Mouse (Mus musculus) lung, adult 18-20 months (tissue): ENCODE measurements around the gene Thada.
"Not testable (repeated sequence)": the region's sequence is repeated elsewhere in the genome, so short reads cannot be mapped to it uniquely, and the experiment has no call there.

Source experiments
- DNase-seq, 2 experiments: peaks; one replicate each; pipeline ENCODE4 v3.0.0; 2022; ENCODE audit warnings: mixed read lengths in 2 of 2

Thada gene

DNA sequence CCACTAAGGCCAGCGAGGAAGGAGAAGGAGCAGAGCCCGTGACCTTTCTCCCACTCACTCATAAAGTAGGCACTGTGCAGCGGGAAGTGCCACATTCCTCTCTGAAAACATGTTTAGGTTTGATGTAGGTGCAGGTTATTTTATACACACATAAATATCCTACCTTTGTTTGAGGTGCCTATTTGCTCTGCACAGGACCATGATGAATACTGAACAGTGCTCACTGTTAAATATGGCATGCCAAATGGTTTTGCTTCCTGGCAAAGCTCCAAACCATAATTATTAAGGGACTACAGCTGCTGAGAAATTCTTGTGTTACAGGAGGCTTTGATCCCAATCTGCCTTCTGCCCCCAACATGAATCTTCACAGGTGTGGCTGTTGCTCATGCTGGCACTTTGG lies 259.8 kb downstream of the Thada start:
- no peak for DNase-seq

DNA sequence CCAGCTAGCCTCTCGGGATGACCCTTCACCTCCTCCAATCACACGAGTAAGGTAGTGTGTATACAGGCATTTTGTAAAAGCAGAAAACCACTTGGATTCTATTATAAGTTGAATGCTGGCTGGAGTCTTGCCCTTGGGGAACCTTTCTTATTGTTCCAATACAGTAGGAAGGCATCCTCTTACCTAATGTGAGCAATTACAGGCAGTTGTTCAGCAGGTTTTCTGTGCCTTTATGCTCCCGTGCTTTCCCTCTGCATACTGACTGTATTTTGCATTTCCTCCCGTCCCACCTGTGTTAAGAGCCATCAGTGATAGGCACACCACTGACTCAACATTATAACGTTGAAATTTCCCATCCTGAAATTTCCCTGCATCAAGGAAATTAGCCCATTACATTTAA lies 261.0 kb downstream of the Thada start:
- DNase-seq, result no peak

DNA sequence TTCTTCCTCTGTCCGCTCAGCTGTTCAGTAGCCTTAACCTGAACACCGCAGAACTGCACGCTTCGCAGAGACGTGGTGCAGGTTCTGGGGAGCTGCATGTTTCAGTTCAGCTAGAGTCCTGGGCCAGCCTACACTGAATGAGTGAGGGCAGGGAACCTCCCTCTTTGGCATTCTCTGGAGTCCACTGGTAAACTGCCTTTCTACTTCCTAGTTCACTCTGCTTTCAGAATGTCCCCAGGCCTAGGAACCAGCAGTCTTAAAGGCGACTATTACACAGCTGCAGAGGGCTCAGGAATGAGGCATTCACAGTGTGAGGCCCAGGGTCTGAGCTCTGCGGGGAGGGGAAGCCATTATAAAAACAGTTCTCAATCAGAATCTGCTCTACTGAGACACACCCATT lies 262.7 kb downstream of the Thada start:
- DNase-seq, result no peak

DNA sequence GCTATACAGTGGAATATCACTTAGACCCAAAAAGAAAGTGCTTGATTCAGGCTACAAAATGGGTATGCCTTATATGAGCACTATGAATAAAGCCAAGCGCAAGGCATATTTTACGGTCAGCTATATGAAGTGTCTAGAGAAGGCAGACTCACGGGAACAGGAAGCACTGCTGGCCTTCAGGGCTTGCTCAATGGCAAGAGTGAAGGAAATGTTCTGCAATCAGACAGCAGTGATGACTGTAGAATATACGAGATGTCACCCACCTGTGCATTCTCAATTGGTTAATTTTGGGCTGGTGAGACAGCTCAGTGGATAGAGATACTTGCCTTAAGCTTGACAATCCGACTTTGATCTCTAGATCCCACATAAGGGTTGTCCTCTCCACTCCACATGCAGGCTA lies 264.8 kb downstream of the Thada start:
- DNase-seq, result no peak

DNA sequence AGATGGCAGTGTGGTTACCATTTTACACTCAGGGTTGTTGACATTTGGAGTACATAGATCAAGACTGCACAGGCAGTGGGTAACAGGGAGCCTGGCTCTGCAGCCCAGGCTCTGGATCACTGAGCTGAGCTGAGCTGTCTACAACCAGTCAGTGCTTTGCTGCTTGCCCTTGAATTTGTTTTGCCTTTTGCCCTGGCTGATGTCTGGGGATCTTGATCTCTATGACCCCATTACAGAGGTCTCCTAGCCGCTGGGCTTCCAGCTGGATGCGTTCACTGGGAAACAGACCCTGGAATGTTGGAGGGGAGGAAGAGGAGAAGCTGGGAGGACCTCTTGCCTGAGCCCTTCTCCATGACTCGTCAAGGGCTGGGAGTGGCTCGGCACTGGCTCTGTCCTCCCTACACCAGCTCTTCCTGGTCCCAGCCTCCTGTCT lies 268.1 kb downstream of the Thada start:
- peak in 1 of 2 experiments; percentile 14 for DNase-seq

DNA sequence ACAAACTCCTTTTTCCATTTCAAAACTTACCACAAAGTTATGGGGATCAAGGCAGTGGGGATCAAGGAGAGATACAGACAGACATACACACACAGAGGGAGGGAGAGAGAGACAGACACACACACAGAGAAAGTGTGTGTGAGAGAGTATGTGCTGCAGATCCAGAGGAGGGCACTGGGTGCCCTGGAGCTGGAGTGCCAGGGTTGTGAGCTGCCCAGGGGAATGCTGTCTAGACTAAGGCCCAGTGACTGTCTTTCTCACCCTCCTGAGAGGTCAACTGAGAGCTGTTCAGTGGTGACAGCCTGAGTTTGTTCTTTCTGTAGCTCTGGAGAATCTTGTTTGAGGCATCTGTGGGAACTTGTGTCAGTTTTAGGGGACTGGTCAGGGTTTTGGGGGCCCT lies 269.7 kb downstream of the Thada start:
- DNase-seq, result no peak

DNA sequence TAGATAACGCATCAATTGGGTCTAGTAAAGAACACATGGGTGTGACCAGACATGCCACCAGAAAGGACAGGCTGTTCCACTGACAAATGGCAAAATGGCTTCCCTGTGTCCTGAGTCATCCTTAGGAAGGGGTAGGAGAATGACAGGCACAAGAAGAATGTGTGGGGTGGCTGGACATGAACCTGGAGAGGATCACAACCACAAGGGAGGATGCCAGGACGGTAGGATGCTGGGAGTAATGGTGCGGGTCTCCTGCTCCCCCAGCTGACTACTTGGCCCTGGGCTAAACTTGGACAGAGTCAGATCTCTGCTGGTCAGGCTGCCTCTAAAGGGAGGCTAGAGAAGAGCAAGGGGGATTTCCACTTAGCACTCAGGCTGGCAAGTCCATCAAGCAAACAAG lies 270.2 kb downstream of the Thada start:
- no peak for DNase-seq

DNA sequence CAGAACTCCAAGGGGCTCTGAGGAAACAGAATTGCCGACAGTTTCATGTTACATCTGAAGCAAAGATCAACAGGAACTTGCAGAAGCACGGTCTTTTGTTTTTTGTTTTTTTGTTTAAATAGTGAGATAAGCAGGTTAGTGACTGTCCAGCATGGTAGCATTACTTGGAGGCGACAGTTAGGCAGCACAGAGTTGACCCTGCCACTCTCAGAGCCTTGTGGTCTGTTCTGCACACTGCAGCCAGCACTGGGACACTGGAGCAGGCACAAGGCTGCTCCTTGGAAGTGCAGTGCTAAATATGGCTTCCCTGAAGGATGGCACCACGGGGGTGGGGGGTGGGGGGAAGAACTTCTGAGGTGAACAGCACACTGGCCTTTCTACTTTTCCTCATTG lies 271.0 kb downstream of the Thada start:
- DNase-seq, result peak in 1 of 2 experiments; percentile 2

DNA sequence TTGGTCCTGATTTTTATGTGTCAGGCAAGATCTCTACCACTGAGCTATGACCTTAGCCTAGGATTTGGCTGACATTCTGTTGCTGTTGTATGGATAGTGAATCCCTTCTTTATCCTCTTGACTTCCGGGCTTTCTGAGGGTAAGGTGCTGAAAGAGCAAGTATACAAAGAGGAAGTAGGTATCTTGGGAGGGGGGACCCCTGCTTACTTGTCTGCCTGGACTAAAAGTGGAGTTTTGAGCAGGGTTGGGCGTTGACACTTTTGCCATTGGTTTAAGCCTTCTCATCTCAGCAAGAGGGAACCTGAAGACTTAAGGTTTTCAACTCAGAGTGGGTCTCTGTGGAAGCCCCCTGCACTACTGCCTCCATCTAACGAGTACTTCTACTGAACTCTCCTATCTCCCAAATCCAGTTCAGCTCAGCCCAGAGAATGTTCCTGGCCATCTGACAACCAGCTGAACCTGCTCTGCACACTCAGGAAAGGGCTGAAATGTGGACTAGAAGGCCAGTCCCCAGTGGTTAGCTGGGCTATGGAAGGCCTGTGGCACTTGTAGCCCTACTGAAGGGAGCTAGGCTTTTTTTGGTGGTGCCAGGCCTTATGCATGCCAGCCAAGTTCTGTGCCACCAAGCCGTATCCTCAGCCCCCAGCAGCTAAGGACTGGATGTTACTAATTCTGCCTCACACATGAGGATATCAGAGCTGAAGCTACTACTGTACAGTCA lies 271.6 kb downstream of the Thada start:
- DNase-seq, result peak in 1 of 2 experiments; percentile 2

DNA sequence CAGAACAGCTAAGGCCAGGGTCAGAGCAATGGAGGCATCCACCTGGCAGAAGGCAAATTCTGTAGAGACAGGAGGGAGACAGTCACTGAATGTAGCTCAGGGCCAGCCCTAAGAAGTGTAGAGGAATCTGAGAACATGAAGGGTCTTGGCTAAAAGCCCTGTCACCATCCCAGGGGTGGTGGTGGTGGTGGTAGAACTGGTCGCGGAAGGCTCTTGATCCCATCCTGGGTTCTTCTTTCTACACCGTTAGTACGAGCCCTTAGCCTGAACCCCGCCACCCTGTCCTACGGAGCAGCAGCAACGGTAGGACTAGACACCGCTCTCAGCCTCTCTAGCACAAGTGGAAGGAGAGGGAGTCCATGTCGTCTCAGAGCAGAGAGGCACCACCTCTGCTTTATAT lies 272.6 kb downstream of the Thada start:
- DNase-seq, result peak in 1 of 2 experiments; percentile 2

DNA sequence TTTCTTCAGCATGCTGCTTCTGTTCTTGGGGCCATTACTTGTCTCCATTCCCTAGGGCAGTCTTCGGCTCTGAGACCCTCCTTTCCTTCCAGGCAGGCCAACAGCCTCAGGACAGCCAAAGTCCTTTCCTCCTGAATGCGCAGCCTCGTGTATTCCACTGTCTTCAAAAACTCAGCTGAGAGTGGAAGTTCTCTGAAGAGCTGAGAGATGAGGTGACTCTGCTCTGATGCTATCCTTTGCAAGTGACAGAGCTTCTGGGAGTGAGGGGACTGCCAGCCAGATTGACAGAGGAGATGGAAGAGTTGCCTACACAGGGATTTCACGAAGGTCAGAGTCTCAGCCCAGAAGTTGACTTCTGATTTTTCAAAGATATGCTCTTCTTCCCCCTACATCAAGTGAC lies 274.1 kb downstream of the Thada start:
- no peak for DNase-seq

DNA sequence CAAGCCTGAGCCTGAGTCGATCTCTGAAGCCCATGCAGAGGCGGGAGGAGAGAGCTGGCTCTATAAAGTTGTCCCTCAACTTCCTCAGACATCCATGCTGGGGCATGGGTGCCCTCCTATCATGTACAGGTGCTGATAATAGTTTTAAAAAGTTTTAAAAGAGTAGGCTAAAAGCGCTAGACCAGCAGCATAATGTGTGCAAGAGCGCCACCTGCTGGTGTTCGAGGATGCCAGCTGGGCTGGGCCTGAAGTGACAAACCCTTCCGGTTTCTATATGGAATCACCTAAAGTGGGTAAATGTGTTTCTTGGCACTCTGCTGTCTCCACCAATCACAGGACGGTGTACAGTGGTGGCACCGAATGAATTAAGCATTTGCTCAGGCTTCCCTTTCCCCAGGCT lies 275.1 kb downstream of the Thada start:
- peak; percentile 81 to 85 for DNase-seq

DNA sequence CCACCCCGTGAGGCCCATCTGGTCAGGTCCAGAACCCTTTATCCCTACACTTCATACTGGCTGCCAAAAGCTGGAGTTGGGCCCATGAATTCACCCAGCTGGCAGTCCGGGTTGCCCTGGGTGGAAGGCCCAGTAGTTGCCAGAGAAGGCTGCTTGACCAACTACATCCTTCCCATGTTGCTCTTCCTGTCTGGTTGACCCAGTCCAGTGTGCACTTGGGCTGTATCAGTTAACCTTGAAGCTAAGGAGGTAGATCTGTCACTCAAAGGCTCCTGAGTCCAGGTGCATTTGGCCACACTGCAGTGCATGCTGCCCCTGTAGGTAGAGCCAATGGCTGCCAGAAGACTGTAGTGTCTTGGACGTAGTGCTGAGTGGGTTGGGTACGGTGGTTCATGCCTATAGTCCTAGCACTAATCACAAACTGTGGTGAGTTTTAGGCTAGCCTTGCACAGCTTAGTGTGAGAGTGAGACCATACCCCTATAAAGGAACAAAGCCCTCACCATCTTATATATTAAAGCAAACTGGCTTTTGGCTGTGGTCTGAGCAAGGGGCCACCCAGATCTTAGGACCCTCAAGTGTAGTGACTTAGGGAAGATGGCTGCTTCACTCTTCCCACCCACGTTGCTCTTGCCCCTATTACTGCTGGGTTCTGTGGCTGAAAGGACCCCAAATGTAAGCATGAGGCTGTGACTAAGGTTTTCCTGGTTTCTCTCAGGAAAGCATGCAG lies 276.7 kb downstream of the Thada start:
- DNase-seq, result peak; percentile 29 to 37

DNA sequence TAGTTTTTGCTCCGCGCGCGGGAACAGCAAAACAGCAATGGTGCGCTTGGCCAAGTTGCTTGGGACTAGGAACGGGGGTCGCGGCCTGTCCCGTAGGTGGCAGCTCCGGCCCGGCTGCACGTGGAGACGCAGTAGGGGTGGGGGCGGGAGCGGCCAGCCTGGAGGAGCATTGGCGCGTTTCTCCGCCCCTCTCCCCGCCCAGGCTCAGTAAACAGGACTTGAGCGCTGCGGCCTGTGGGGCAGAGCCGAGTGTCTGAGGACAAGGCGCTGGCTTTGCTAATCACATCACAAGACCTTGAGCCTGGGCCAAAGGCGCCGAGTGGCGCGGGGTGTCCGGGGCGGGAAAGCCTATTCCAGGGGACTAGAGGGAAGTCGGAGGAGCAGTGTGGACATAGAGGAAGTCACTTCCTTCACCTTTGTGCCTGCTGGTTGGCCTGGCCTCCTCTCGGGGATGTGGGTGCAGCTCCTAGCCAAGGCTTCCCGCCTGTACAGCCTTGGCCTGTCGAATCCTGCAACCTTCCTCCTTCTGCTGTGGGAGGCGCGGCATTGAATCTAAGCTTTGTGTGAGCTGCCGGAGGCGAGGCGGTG lies 277.5 kb downstream of the Thada start:
- DNase-seq, result peak; percentile 98

DNA sequence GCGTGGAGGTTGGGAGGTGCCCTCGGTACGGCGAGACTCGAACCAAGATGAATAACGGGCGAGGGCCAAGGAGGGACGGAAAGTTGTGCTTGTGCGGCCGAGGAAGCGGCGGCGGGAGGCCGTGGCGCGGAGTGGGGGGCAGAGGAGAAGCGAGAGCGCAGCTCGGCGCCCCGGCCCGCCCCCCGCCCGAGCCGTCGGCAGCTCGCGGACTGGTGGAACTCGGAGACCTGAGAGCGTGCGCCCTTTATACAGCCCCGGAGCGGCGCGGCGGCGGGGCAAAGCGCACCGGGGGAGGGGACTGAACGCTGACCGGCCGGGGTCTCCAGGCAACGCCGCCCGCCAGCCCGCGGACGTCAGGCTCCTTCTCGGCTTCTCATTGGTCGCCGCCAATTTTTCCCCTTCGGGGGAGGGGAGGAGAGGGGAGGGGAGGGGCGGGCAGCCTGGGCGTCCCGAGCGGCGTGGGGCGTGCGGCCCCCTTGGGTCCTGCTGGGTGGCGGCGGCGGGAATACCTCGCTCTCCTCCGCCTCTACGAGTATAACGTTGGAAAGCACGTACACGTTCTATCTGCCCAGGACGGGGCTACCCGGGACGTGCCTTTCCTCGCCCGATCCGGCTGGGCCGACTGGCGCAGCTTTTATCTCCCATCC lies 278.2 kb downstream of the Thada start, which contains the start of gene Zfp36l2:
Zfp36l2 (minus strand) TSS at position 221 of the 647 bp plus-strand sequence.
- peak; percentile 96 to 97 for DNase-seq

DNA sequence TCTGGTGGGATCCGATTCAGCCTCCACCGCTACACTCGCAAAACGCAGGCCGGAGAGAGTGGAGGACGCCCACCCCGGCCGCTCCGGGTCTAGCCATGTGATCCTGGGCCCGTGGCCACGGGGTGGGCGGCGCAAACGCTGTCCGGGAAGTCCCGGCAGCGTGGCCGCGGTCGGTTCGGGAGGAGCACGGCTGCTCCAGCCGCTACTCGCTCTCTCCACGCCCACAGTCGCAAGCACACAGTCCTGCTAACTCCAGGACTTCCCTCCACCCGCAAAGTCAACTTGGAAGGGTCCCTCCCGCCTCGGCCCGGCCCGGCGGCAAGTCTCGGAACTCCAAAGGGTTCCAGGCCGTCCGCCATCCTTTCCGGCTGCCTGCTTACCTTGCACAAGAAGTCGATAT lies 278.7 kb downstream of the Thada start:
- DNase-seq, result not testable (repeated sequence)

DNA sequence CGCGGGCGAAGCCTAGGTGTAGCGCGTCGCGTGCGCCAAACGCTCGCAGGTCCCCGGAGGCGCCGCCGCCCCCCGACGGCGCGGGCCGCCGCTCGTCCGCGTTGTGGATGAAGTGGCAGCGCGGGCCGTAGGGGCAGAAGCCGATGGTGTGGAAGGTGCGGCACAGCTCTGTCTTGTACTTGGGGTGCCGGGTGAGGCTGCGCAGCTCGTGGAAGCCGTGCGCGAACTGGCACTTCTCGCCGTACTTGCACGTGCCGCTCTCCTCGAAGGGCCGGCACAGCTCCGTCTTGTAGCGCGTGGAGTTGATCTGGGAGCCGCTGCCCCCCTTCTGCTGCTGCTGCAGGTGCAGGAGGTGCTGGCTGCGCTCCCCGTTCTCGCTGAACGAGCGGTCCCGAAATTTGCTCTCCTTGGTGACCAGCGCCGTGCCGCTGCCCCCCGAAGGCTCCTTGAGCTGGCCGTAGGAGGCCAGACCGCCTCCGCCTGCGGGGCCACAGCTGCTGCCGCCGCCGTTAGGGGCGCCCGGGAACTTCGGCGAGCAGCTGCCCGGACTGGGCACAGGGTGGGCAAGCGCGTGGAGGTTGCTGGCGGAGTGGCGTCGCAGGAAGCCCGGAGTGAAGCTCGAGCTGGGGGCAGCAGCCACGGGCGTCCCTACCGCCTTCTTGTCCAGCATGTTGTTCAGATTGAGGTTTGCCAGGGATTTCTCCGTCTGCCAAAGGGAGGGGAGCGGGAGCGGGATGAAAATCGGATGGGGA lies 279.4 kb downstream of the Thada start:
- DNase-seq, result peak; percentile 57 to 62

DNA sequence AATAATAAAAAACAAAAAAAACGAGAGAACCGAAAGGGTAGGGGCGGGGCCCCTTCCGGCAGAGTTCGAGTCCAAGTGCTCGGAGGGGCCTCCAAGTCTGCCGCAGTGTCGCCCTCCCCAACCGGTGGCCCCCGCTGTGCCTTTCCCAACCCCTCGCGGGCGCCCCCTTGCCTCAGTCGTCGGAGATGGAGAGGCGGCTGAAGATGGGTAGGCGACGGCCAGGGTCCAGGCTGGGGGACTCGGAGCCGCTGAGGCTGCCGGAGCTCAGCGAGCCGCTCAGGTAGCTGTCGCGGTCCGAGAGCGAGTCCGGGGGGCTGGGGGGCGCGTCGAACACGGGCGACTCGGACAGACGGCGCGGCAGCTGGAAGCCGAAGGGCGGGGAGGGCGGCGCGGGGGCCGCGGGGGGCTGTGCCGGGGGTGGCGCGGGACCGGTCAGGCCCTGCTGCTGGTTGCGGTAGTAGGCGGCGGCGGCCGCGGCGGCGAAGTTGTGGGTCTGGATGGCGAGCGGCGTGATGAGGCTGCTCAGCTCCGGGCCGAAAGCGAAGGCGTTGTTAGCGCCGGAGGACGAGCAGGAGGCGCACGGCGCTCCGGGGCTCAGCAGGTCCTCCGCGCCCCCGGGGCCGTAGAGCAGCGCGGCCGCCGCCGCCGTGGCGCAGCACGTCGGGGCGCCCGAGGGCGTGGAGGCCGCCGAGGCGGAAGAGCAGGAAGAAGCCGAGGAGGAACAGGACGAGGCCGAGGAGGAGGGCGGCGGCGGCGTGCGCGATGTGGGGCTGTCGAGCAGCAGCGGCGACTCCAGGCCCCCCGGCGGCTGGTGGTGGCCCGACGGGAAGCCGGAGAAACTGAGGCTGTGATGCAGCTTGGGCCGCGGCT lies 280.2 kb downstream of the Thada start:
- peak; percentile 77 to 78 for DNase-seq

DNA sequence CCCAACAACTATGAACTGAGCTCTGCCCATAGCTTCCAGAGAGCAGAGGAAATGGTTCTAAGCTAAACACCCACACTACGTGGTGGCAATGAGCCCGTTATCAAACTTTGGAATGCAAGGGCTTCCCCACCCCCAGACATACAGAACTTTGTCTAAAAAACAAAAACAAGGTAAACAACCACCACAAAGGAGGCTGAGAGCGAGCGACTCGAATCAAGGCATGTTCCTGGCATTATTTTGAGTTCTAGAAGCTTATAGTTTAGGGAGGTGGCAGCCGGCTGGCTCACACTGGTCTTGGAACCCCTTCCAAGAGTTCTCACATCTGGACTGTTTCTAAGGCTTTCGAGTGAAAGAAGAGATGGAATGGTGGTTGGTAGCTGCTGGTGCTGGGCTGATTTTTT lies 281.0 kb downstream of the Thada start:
- peak; percentile 45 to 58 for DNase-seq

DNA sequence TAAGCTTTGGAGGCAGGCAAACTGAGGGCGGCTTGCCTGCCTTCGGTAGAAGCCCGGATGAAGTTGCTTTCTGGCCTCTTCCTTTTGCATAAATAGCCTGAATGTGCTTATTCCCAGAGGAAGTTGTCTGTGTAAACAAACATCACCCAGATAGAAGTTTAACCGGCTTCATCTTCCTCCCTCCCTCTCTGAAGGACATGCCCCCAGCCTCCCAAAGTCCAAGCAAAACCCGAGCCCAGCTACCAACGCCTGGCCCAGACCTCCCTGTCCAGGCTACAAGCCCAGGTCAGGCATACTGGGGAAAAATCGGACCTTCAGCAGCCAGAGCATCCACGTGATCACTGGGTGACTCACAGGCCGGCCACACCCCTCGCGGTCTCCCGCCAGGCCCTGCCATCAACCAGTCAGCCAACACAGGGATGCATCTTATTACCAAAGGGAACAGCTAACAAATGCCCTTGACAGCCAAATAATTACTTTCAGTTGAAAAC lies 282.7 kb downstream of the Thada start:
- DNase-seq, result peak; percentile 93 to 95
